Mouse (Mus musculus) effector memory CD4-positive, alpha-beta T cell, adult 5 months (primary cell): ENCODE results near the gene Zfp937. TPM values are rescaled to one million over a fixed set of nuclear protein-coding genes. Genes with fewer than 3 reads are reported as not detected.

Source experiments
- polyA plus RNA-seq: library from polyadenylated mRNA; unstranded; fragments of 100-300 nt; shearing (Covaris generic); gene quantifications from one replicate; pipeline ENCODE4 v1.2.1, GENCODE M21; 2017

The Zfp937 gene
- 1.6 TPM for polyA plus RNA-seq

DNA sequence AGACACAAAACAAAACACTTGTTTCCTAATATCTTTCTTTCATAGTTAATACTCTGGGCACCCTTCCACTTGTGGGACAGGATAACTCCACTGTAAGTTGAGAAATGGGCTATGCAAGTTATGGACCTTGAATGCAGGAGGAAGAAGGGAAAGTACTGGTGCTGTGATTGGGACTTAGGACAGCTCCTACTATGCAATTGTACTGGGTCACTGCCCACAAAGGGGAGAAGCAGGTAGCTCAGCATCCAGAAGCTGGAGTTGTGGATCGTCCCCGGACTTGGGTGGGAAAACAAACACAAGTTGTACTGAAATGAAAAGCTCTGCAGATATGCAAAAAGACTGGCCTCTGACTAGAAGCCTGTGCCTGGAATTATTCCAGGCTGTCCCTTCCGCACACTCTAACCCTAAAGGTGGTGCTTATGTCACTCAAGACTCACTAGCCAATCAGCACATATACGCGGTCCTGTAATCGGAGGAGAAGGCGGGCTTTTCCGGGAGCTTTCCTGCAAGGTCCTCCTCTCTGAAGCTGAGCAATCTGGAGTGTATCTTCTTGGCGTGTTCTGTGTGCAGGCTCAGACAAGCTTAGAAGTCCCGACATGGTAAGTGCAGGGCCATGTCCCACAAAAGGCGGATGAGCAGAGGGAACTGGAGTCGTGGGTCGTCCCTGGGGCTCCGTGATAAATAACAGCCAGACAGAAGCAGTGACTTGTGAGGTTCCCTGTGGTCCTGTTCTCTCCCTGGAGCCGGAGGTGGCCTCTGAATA lies at the start of gene Zfp937:
TSS of gene Zfp937 (plus strand) at position 474 of the 763 bp plus-strand sequence.

DNA sequence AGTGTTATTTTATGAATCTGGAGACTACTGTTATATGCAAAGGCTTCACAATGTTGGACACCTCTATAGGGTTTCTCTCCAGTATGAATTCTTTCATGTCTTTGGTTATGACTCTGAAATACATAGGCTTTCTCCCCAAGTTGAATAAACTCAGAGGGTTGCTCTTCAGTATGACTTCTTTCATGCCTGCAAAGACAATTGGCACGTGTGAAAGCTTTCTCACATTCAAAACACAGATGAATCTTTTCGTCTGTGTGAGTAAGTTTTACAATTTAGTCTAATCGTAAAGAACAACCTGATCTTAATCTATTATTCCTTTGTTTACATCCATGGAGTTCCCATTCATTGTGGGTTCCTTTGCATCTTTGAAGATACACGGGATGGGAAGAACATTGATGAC lies 38.3 kb upstream of the Zfp937 start, which contains the start of gene Gm10770:
TSS of gene Gm10770 (minus strand) at position 101 of the 400 bp plus-strand sequence.

DNA sequence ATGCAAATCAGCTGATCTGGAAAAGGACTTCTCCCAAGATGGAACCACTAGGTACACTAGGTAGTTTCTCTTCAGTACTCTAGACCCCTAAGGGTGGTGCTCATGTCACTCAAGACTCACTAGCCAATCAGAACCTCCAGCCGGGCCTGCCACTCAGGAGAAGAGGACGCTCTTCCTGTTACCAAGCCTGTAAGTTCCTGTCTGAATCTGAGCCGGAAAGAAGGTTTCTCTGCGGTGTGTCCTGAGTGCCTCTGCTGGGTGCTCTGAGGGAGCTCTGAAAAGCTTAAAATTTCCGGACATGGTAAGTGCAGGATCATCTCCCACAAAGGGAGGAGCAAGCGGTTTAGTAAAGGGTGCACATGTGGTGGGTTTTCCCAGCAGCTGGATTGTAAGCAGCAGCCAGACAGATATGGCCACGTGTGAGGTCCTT lies 36.3 kb upstream of the Zfp937 start, which contains the start of gene Gm14139:
TSS of gene Gm14139 (plus strand) at position 186 of the 430 bp plus-strand sequence.

DNA sequence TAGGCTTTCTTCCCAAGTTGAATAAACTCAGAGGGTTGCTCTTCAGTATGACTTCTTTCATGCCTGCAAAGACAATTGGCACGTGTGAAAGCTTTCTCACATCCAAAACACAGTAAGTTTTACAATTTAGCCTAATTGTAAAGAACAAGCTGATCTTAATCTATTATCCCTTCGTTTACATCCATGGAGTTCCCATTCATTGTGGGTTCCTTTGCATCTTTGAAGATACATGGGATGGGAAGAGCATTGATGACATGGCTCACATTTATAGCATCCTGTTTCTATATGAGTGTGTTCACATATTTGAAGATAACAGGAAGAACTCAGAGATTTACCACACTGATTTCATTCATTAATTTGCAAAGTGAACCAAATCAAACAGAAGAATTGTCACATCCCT lies 37.6 kb downstream of the Zfp937 start, which contains the start of gene Gm21994:
TSS of gene Gm21994 (minus strand) at position 101 of the 400 bp plus-strand sequence.

DNA sequence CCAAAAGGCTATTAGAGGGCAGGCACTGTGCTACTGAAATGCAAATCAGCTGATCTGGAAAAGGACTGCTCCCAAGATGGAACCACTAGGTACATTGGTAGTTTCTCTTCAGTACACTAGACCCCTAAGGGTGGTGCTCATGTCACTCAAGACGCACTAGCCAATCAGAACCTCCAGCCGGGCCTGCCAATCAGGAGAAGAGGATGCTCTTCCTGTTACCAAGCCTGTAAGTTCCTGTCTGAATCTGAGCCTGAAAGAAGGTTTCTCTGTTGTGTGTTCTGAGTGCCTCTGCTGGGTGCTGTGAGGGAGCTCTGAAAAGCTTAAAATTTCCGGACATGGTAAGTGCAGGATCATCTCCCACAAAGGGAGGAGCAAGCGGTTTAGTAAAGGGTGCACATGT lies 39.4 kb downstream of the Zfp937 start, which contains the start of gene Gm14124:
TSS of gene Gm14124 (plus strand) at position 227 of the 400 bp plus-strand sequence.

Other genes starting within 250 kb of the Zfp937 start
- gene Zfp120, start 81.4 kb upstream of the Zfp937 start, polyA plus RNA-seq, result 11.6 TPM
- gene Gm10770, start 38.4 kb upstream of the Zfp937 start, polyA plus RNA-seq, result not detected
- not detected for gene Gm14139, start 36.3 kb upstream of the Zfp937 start, polyA plus RNA-seq
- 4.9 TPM for gene Gm21994, start 37.5 kb downstream of the Zfp937 start, polyA plus RNA-seq
- not detected for gene Gm14124, start 39.4 kb downstream of the Zfp937 start, polyA plus RNA-seq
- 3.2 TPM for gene Gm10130, start 105.6 kb downstream of the Zfp937 start, polyA plus RNA-seq
- 1.8 TPM for gene 3300002I08Rik, start 144.7 kb downstream of the Zfp937 start, polyA plus RNA-seq
- 1.9 TPM for gene Zfp442, start 233.4 kb downstream of the Zfp937 start, polyA plus RNA-seq